Mouse (Mus musculus) adrenal gland (tissue): Measurements from ENCODE around the gene Fthl17b.
"Not testable (repeated sequence)": the region's sequence is repeated elsewhere in the genome, so short reads cannot be mapped to it uniquely, and the experiment has no call there.

Experiments used
- intact Hi-C: fragments of 180-260 bp; cut with DNase I; formaldehyde crosslinking; loops from one replicate; pipeline ENCODE4 v1.15.1; 2025
- long read RNA-seq, 2 experiments: library from polyadenylated mRNA; unstranded; transcript quantifications; one replicate each; pipeline ENCODE4 v2.0.0; 2020; ENCODE audit warnings: borderline replicate concordance in 1 of 2; ENCODE audit not compliant: insufficient replicate concordance in 1 of 2

The Fthl17b gene
- long read RNA-seq, experiment 1, result 0 reads
- long read RNA-seq, experiment 2, result 0 reads

- intact Hi-C loops, result not testable (repeated sequence)
These were observed at the start of gene Fthl17b for GRCm38 (mm10) chrX:8962875-8963274. TSS of gene Fthl17b (minus strand) at chrX:8962975.

DNA sequence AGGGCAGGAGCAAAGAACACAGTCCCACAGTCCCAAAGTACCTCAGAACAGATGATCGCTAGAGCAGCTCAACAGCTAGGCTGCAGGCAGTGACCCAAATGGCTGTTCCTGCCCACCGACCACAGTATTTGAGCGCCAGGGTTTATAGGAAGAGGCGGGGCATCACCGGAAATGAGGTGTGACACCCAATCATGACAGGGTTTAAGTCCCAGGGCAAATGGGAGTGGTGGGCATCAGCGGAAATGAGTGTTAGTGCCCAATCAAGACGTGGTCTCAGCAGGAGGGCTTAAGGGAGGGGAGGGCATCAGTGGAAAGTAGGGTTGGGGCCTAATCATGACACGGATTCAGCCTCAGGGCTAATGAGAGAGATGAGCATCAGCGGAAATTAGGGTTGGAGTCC, 23.9 kb upstream of the Fthl17b start, which contains the start of gene Fthl17d:
Gene Fthl17d (minus strand): TSS at position 101 of the 400 bp plus-strand sequence.
- intact Hi-C loops, result not testable (repeated sequence)

DNA sequence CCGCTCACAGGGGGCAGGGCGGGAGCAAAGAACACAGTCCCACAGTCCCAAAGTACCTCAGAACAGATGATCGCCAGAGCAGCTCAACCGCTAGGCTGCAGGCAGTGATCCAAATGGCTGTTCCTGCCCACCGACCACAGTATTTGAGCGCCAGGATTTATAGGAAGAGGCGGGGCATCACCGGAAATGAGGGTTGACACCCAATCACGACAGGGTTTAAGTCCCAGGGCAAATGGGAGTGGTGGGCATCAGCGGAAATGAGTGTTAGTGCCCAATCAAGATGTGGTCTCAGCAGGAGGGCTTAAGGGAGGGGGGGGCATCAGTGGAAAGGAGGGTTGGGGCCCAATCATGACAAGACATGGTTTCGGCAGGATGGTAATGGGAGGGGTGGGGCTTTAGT, 13.7 kb upstream of the Fthl17b start, which contains the start of gene Fthl17c:
Gene Fthl17c (minus strand): TSS at position 101 of the 400 bp plus-strand sequence.
- intact Hi-C loops, result not testable (repeated sequence)

- intact Hi-C loops, result not testable (repeated sequence)
These were observed 1.8 kb upstream of the Fthl17b start for GRCm38 (mm10) chrX:8964618-8965017.

- intact Hi-C loops, result not testable (repeated sequence)
These were observed 14.5 kb downstream of the Fthl17b start for GRCm38 (mm10) chrX:8948130-8948805.

GRCm38 (mm10) chrX:8944041-8944440, 18.7 kb downstream of the Fthl17b start:
- intact Hi-C loops, result no loop called here

- intact Hi-C loops, result no loop called here
These were observed 35.5 kb downstream of the Fthl17b start for GRCm38 (mm10) chrX:8927308-8927707.

DNA sequence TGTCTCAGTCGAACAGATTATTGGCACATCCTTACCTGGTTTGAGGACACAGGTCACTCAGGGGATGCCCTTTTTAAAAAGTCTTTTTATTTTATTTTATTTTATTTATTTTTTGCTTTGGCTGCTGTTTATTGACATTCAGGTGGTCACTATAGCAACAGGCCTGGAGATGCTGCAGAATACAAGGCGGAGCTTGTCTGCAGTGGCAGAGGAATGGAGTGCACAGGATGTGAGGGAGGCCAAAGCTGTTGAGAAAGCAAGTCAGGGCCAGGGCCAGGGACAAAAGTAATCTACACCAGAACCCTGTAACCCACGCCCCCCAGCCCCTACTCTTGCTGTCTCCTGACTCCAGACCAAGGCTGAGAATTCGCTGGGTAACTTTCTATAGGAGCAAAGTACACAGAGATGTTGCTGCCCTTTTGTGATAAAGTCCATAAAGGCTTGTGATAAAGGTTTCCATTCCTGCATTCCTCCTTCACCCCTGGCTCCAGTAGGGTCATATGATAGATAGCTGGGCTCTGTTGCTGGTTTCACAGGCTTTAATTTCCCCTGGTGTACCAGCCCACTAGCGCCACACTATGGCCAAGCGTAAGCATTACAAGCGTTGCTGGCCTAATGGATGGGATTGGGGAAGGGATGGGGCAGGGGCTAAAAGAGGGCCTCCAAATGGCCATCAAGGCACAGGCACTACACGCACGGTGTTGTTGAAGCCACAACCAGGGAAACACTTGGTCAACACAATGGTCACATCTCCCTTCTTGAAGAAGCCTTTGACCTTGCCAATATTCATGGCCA, 40.8 kb downstream of the Fthl17b start:
- intact Hi-C loops, result no loop called here

GRCm38 (mm10) chrX:8921080-8921479, 41.7 kb downstream of the Fthl17b start:
- intact Hi-C loops, result no loop called here
